Mouse (Mus musculus): ENCODE measurements around the gene Luzp1. TPM values are rescaled to one million over a fixed set of nuclear protein-coding genes. Genes with fewer than 3 reads are reported as not detected.

Gene Luzp1
- total RNA-seq, 2 experiments from 2014 or later, result 17.0 to 18.2 TPM

Other genes with a start within 250 kb of the Luzp1 start
- gene Tcea3, start 222.0 kb upstream of the Luzp1 start, total RNA-seq (2021), result 100 to 1,000 TPM; 234 to 298 TPM
- 10 to 100 TPM; 25.4 to 26.1 TPM for gene Zfp46, start 185.1 kb upstream of the Luzp1 start, total RNA-seq (2021)
- gene Hnrnpr, start 158.8 kb upstream of the Luzp1 start, total RNA-seq (2021), result 10 to 100 TPM; 19.7 to 20.1 TPM
- gene Htr1d, start 46.2 kb upstream of the Luzp1 start, total RNA-seq (2021), result not detected
- gene 6030445D17Rik, start 7.5 kb upstream of the Luzp1 start, total RNA-seq (2021), result under 1 TPM in 1 of 2 experiments, not detected in 1; 0.15 TPM
- 10 to 100 TPM; 16.8 to 18.0 TPM for gene Kdm1a, start 133.0 kb downstream of the Luzp1 start, total RNA-seq (2021)
- gene Tex46, start 140.7 kb downstream of the Luzp1 start, total RNA-seq (2021), result not detected
- not detected for gene Lactbl1, start 152.9 kb downstream of the Luzp1 start, total RNA-seq (2021)

Data from gastrocnemius, postnatal 25 days (tissue).